Mouse (Mus musculus): ENCODE measurements around the gene Arid1b.

DNA sequence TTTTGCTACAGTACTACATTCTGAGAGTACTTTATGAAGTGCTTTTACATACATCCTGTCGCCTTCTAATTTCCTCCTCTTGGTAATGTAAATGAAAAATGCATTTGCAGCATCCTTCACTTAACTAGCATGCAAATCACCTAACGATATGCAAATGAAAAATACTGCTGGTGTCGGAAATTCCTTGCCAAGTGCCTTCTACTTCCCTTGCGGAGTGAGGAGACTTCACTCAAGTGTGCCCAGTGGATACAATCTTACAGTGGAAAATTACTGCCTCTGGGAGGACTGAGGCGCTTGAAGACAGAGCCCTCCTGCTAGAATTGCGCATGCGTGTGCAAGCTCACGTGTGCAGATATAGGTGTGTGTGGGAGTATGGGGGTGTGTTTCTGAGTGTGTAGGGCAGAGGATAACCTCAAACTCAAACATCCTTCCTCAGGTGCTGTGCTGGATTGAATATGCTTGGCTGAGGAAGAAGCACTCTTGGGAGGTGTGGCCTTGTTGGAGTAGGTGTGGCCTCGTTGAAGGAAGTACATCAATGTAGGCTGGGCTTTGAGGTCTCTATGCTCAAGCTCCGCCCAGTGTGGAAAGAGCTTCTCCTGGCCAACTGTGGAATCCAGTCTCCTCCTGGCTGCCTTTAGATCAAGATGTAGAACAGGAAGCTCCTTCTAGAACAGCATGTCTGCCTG lies 29.8 kb upstream of the Arid1b start:
- no peak for TF ChIP-seq POLR2A (IDR thresholded peaks at IDR 0.05; ENCODE audit: extremely low read depth, insufficient read depth, low read length)
- no peak for TF ChIP-seq CTCF (IDR thresholded peaks at IDR 0.05; ENCODE audit: low read depth, low read length)
